Mouse (Mus musculus) heart, embryonic 10.5 days (tissue): ENCODE results near the gene Myo6. TPM values are rescaled to one million over a fixed set of nuclear protein-coding genes. Genes with fewer than 3 reads are reported as not detected.
"Not testable (repeated sequence)": the region's sequence is repeated elsewhere in the genome, so short reads cannot be mapped to it uniquely, and the experiment has no call there.

Experiments used
- DNase-seq: peaks from one replicate; pipeline ENCODE4 v3.0.0-alpha.2; 2017; ENCODE audit warnings: low spot score
- H3K27ac ChIP-seq: fragments of 300-500 bp; sonication (generic); 2 replicates; pipeline ENCODE4 v1.5.1; 2016; ENCODE audit warnings: mild to moderate bottlenecking
- H3K27me3 ChIP-seq: fragments of 300-500 bp; sonication (generic); 2 replicates; pipeline ENCODE4 v1.6.1; 2016; ENCODE audit warnings: mild to moderate bottlenecking; ENCODE audit not compliant: poor library complexity, insufficient read depth, severe bottlenecking
- H3K36me3 ChIP-seq: fragments of 300-500 bp; sonication (generic); 2 replicates; pipeline ENCODE4 v1.6.1; 2016; ENCODE audit warnings: mild to moderate bottlenecking, moderate library complexity
- H3K4me1 ChIP-seq: fragments of 300-500 bp; sonication (generic); 2 replicates; pipeline ENCODE4 v1.6.1; 2016; ENCODE audit warnings: mild to moderate bottlenecking
- H3K4me3 ChIP-seq: fragments of 300-500 bp; sonication (generic); 2 replicates; pipeline ENCODE4 v1.5.1; 2016; ENCODE audit warnings: mild to moderate bottlenecking, moderate library complexity
- H3K9me3 ChIP-seq: fragments of 300-500 bp; sonication (generic); 2 replicates; pipeline ENCODE4 v1.6.1; 2016; ENCODE audit warnings: mild to moderate bottlenecking, moderate library complexity
- WGBS: fragments of 180-500 bp; shearing (Covaris S2); methylation state at CpG from one replicate; pipeline ENCODE4 v1.1.7; 2016; 5-methylcytosine and 5-hydroxymethylcytosine counted together
- polyA plus RNA-seq: library from polyadenylated mRNA; unstranded; fragments of >200 nt; fragmentation: Nextera tagmentation; extraction: Ambion mirVana; gene quantifications from 2 replicates; pipeline ENCODE4 v1.2.1, GENCODE M21; 2016

Myo6 gene
- polyA plus RNA-seq, 1 experiment from 2014 or later = 9.8 TPM

GRCm38 (mm10) chr9:80293056-80293584, 128.3 kb downstream of the Myo6 start:
- no peak overlapping the region for H3K4me3 ChIP-seq
- no peak overlapping the region for H3K27ac ChIP-seq
- DNase-seq = no peak
- WGBS = 59% methylated on average over 2 of the region's 2 CpGs
- no peaks in the 10 kb centered on the region for H3K9me3 ChIP-seq
- H3K4me1 ChIP-seq = no peaks in the 10 kb centered on the region
- peaks cover 16% of the 10 kb centered on the region for H3K36me3 ChIP-seq
- H3K27me3 ChIP-seq = no peaks in the 10 kb centered on the region

- Histone ChIP-seq H3K9me3 (no peaks in the 10 kb centered on the region), H3K4me1 (no peaks in the 10 kb centered on the region), H3K4me3 (no peak overlapping the region), H3K27me3 (no peaks in the 10 kb centered on the region), H3K27ac (no peak overlapping the region), H3K36me3 (peaks cover 6% of the 10 kb centered on the region)
- DNase-seq = no peak
- WGBS = 74% methylated on average over 4 of the region's 4 CpGs
Observed at GRCm38 (mm10) chr9:80296086-80296485, 131.3 kb downstream of the Myo6 start.

- DNase-seq = no peak
- no peaks in the 10 kb centered on the region for H3K4me1 ChIP-seq
- 87% methylated on average over 9 of the region's 9 CpGs for WGBS
- H3K36me3 ChIP-seq = no peaks in the 10 kb centered on the region; the same call in 1 of the 2 replicates
- H3K9me3 ChIP-seq = no peaks in the 10 kb centered on the region
- no peaks in the 10 kb centered on the region for H3K27me3 ChIP-seq
- H3K27ac ChIP-seq = no peak overlapping the region
- no peak overlapping the region for H3K4me3 ChIP-seq
Observed at GRCm38 (mm10) chr9:80299031-80299430, 134.2 kb downstream of the Myo6 start.

- WGBS = 76% methylated on average over 4 of the region's 4 CpGs
- DNase-seq = no peak
- Histone ChIP-seq H3K4me1 (no peaks in the 10 kb centered on the region), H3K36me3 (peaks cover 6% of the 10 kb centered on the region; the same call in 1 of the 2 replicates), H3K4me3 (no peak overlapping the region), H3K27me3 (no peaks in the 10 kb centered on the region), H3K27ac (no peak overlapping the region), H3K9me3 (no peaks in the 10 kb centered on the region)
Observed at GRCm38 (mm10) chr9:80303518-80303917, 138.7 kb downstream of the Myo6 start.

GRCm38 (mm10) chr9:80306390-80306789, 141.6 kb downstream of the Myo6 start:
- no peaks in the 10 kb centered on the region for H3K27me3 ChIP-seq
- H3K4me3 ChIP-seq = no peak overlapping the region
- WGBS = 86% methylated on average over 4 of the region's 4 CpGs
- DNase-seq = no peak
- no peaks in the 10 kb centered on the region for H3K9me3 ChIP-seq
- H3K36me3 ChIP-seq = peaks cover 6% of the 10 kb centered on the region; the same call in 1 of the 2 replicates
- H3K4me1 ChIP-seq = no peaks in the 10 kb centered on the region
- H3K27ac ChIP-seq = no peak overlapping the region

GRCm38 (mm10) chr9:80306853-80307252, 142.0 kb downstream of the Myo6 start:
- H3K4me3 ChIP-seq = no peak overlapping the region
- H3K36me3 ChIP-seq = peaks cover 6% of the 10 kb centered on the region; the same call in 1 of the 2 replicates
- H3K9me3 ChIP-seq = no peaks in the 10 kb centered on the region
- no peaks in the 10 kb centered on the region for H3K4me1 ChIP-seq
- 65% methylated on average over 11 of the region's 11 CpGs for WGBS
- no peak overlapping the region for H3K27ac ChIP-seq
- DNase-seq = no peak
- no peaks in the 10 kb centered on the region for H3K27me3 ChIP-seq

GRCm38 (mm10) chr9:80307629-80308028, 142.8 kb downstream of the Myo6 start:
- no peaks in the 10 kb centered on the region for H3K27me3 ChIP-seq
- no peak for DNase-seq
- peaks cover 6% of the 10 kb centered on the region; the same call in 1 of the 2 replicates for H3K36me3 ChIP-seq
- no peak overlapping the region for H3K4me3 ChIP-seq
- H3K9me3 ChIP-seq = no peaks in the 10 kb centered on the region
- no peak overlapping the region for H3K27ac ChIP-seq
- H3K4me1 ChIP-seq = no peaks in the 10 kb centered on the region
- 88% methylated on average over 13 of the region's 13 CpGs for WGBS

GRCm38 (mm10) chr9:80313610-80314009, 148.8 kb downstream of the Myo6 start:
- H3K36me3 ChIP-seq = no peaks in the 10 kb centered on the region
- no peak for DNase-seq
- WGBS = 81% methylated on average over 5 of the region's 5 CpGs
- H3K4me3 ChIP-seq = no peak overlapping the region
- H3K27me3 ChIP-seq = no peaks in the 10 kb centered on the region
- no peaks in the 10 kb centered on the region for H3K4me1 ChIP-seq
- H3K27ac ChIP-seq = no peak overlapping the region
- no peaks in the 10 kb centered on the region for H3K9me3 ChIP-seq

GRCm38 (mm10) chr9:80315922-80316321, 151.1 kb downstream of the Myo6 start:
- no peak for DNase-seq
- no peaks in the 10 kb centered on the region for H3K9me3 ChIP-seq
- no peak overlapping the region for H3K4me3 ChIP-seq
- H3K4me1 ChIP-seq = no peaks in the 10 kb centered on the region
- no peaks in the 10 kb centered on the region for H3K27me3 ChIP-seq
- H3K27ac ChIP-seq = no peak overlapping the region
- 86% methylated on average over 6 of the region's 6 CpGs for WGBS
- H3K36me3 ChIP-seq = no peaks in the 10 kb centered on the region

GRCm38 (mm10) chr9:80318027-80318426, 153.2 kb downstream of the Myo6 start:
- Histone ChIP-seq H3K36me3 (no peaks in the 10 kb centered on the region), H3K27me3 (no peaks in the 10 kb centered on the region), H3K4me3 (no peak overlapping the region), H3K9me3 (no peaks in the 10 kb centered on the region), H3K4me1 (no peaks in the 10 kb centered on the region), H3K27ac (no peak overlapping the region)
- no peak for DNase-seq
- WGBS = 64% methylated on average over 6 of the region's 6 CpGs

GRCm38 (mm10) chr9:80321051-80321887, 156.4 kb downstream of the Myo6 start:
- not testable (repeated sequence) for H3K4me3 ChIP-seq, H3K36me3 ChIP-seq, H3K27me3 ChIP-seq, H3K27ac ChIP-seq, DNase-seq, H3K4me1 ChIP-seq, H3K9me3 ChIP-seq
- WGBS = 94% methylated on average over 2 of the region's 2 CpGs

- Histone ChIP-seq H3K36me3 (no peaks in the 10 kb centered on the region), H3K27me3 (no peaks in the 10 kb centered on the region), H3K4me1 (peaks cover 5% of the 10 kb centered on the region; the same call in 1 of the 2 replicates), H3K4me3 (peak overlapping the region; percentile 53), H3K9me3 (no peaks in the 10 kb centered on the region), H3K27ac (no peak overlapping the region)
- DNase-seq = peak; percentile 78
- WGBS = 24% methylated on average over 14 of the region's 14 CpGs
Observed at GRCm38 (mm10) chr9:80332153-80332552, 167.3 kb downstream of the Myo6 start.

GRCm38 (mm10) chr9:80333466-80333865, 168.6 kb downstream of the Myo6 start:
- DNase-seq = no peak
- Histone ChIP-seq H3K36me3 (no peaks in the 10 kb centered on the region), H3K9me3 (no peaks in the 10 kb centered on the region), H3K27me3 (no peaks in the 10 kb centered on the region), H3K27ac (no peak overlapping the region), H3K4me1 (peaks cover 5% of the 10 kb centered on the region; the same call in 1 of the 2 replicates), H3K4me3 (no peak overlapping the region)
- WGBS = 48% methylated on average over 8 of the region's 8 CpGs
